Mouse (Mus musculus): Measurements from ENCODE around the gene Reep1. TPM values are rescaled to one million over a fixed set of nuclear protein-coding genes. Genes with fewer than 3 reads are reported as not detected.

Reep1 gene
- total and polyA plus RNA-seq, 2 experiments from 2014 or later, result 243 to 402 TPM

- H3K9me3 ChIP-seq (ENCODE audit: low read length), result no peaks in the 10 kb centered on the region
- H3K4me1 ChIP-seq (ENCODE audit: insufficient read depth), result no peaks in the 10 kb centered on the region
- H3K27ac ChIP-seq (ENCODE audit: low read depth, low read length), result no peak overlapping the region
- DNase-seq (no peak), ATAC-seq (no peak)
- no peak overlapping the region for H3K4me2 ChIP-seq (ENCODE audit: low read depth)
- H3K4me3 ChIP-seq (ENCODE audit: low read depth, low read length), result no peak overlapping the region
- no peak overlapping the region for H3K9ac ChIP-seq
- TF ChIP-seq CTCF (IDR thresholded peaks at IDR 0.05; ENCODE audit: low read depth), result no peak
- WGBS, result 80% methylated on average over 4 of the region's 4 CpGs
- H3K36me3 ChIP-seq (ENCODE audit: insufficient read depth), result peaks cover 31% of the 10 kb centered on the region
- no peaks in the 10 kb centered on the region for H3K27me3 ChIP-seq (ENCODE audit: insufficient read depth, low read length)
Observed at GRCm38 (mm10) chr6:71758780-71759179, 51.4 kb downstream of the Reep1 start.

GRCm38 (mm10) chr6:71760073-71760472 is 52.7 kb downstream of the Reep1 start:
- WGBS, result 90% methylated on average over 6 of the region's 6 CpGs
- H3K9ac ChIP-seq, result no peak overlapping the region
- no peaks in the 10 kb centered on the region for H3K9me3 ChIP-seq (ENCODE audit: low read length)
- H3K36me3 ChIP-seq (ENCODE audit: insufficient read depth), result peaks cover 35% of the 10 kb centered on the region
- no peak overlapping the region for H3K4me2 ChIP-seq (ENCODE audit: low read depth)
- no peaks in the 10 kb centered on the region for H3K4me1 ChIP-seq (ENCODE audit: insufficient read depth)
- H3K27ac ChIP-seq (ENCODE audit: low read depth, low read length), result no peak overlapping the region
- H3K27me3 ChIP-seq (ENCODE audit: insufficient read depth, low read length), result no peaks in the 10 kb centered on the region
- TF ChIP-seq CTCF (IDR thresholded peaks at IDR 0.05; ENCODE audit: low read depth), result no peak
- DNase-seq, result no peak
- ATAC-seq, result no peak
- H3K4me3 ChIP-seq (ENCODE audit: low read depth, low read length), result no peak overlapping the region

DNA sequence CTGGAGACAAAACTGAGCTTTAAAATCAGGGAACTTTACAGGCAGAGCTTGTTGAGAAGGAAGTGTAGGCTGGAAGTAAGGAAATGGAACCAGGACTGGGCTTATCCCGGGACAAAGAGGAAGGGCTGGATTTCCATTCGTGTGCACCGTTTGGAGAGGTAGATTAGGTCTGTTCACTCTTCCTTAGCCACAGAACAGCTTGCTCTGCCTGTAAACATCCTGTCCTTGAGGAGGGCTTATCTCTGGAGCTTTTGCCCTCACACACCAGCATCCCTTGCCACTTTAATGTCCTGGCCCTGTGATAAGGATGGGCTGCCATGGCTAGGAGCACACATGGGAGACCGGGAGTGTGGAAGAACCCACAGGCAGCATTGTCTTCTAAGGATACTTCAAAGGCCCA is 60.4 kb downstream of the Reep1 start:
- DNase-seq (no peak), ATAC-seq (no peak)
- H3K9ac ChIP-seq, result no peak overlapping the region
- H3K4me3 ChIP-seq (ENCODE audit: low read depth, low read length), result no peak overlapping the region
- no peaks in the 10 kb centered on the region for H3K27me3 ChIP-seq (ENCODE audit: insufficient read depth, low read length)
- H3K27ac ChIP-seq (ENCODE audit: low read depth, low read length), result no peak overlapping the region
- peaks cover 31% of the 10 kb centered on the region for H3K36me3 ChIP-seq (ENCODE audit: insufficient read depth)
- WGBS, result 84% methylated on average over 4 of the region's 4 CpGs
- no peak for TF ChIP-seq CTCF (IDR thresholded peaks at IDR 0.05; ENCODE audit: low read depth)
- no peak overlapping the region for H3K4me2 ChIP-seq (ENCODE audit: low read depth)
- no peaks in the 10 kb centered on the region for H3K9me3 ChIP-seq (ENCODE audit: low read length)
- peaks cover 5% of the 10 kb centered on the region; the same call in 1 of the 2 replicates for H3K4me1 ChIP-seq (ENCODE audit: insufficient read depth)

- no peak for DNase-seq
- H3K4me2 ChIP-seq (ENCODE audit: low read depth), result no peak overlapping the region
- peak; percentile 31; the same call in 1 of the 2 replicates for TF ChIP-seq CTCF (IDR thresholded peaks at IDR 0.05; ENCODE audit: low read depth)
Observed at GRCm38 (mm10) chr6:71769901-71770690, 62.7 kb downstream of the Reep1 start.

DNA sequence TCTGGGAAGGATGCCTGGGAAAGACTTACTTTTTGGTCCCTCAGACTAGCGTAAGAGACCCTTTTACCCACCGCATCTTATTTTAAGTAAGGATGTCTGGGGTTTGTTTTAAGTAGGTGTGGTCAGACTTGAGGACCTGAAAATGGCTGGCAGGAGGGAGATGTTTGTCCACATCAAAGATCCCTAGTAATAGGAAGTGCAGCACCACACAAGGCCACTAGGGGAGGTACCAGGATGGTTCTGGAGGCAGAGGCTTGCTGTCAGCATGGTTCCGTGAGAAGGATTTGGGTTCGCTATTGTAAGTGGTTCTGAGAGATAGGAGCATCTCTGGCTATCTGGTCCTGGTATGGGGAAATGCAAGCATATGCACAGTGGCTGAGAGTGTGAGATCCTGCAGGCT is 63.5 kb downstream of the Reep1 start:
- no peak overlapping the region for H3K9ac ChIP-seq
- H3K4me1 ChIP-seq (ENCODE audit: insufficient read depth), result peaks cover 5% of the 10 kb centered on the region; the same call in 1 of the 2 replicates
- DNase-seq (no peak), ATAC-seq (no peak)
- no peaks in the 10 kb centered on the region for H3K9me3 ChIP-seq (ENCODE audit: low read length)
- no peak overlapping the region for H3K4me3 ChIP-seq (ENCODE audit: low read depth, low read length)
- no peak overlapping the region for H3K27ac ChIP-seq (ENCODE audit: low read depth, low read length)
- no peaks in the 10 kb centered on the region for H3K27me3 ChIP-seq (ENCODE audit: insufficient read depth, low read length)
- 94% methylated on average over 4 of the region's 4 CpGs for WGBS
- H3K36me3 ChIP-seq (ENCODE audit: insufficient read depth), result peaks cover 37% of the 10 kb centered on the region
- TF ChIP-seq CTCF (IDR thresholded peaks at IDR 0.05; ENCODE audit: low read depth), result 0 out of 2 replicates have a peak, but pooled peaks have one; percentile 19
- no peak overlapping the region for H3K4me2 ChIP-seq (ENCODE audit: low read depth)

More at GRCm38 (mm10) chr6:71769901-71770690, 62.7 kb downstream of the Reep1 start:
- no peaks in the 10 kb centered on the region for H3K9me3 ChIP-seq (ENCODE audit: low read length)
- WGBS, result 71% methylated on average over 12 of the region's 12 CpGs
- no peak overlapping the region for H3K9ac ChIP-seq
- peaks cover 5% of the 10 kb centered on the region; the same call in 1 of the 2 replicates for H3K4me1 ChIP-seq (ENCODE audit: insufficient read depth)
- no peak overlapping the region for H3K27ac ChIP-seq (ENCODE audit: low read depth, low read length)
- no peaks in the 10 kb centered on the region for H3K27me3 ChIP-seq (ENCODE audit: insufficient read depth, low read length)
- peak; percentile 28; the same call in 1 of the 2 replicates for ATAC-seq
- peaks cover 34% of the 10 kb centered on the region for H3K36me3 ChIP-seq (ENCODE audit: insufficient read depth)
- H3K4me3 ChIP-seq (ENCODE audit: low read depth, low read length), result no peak overlapping the region

DNA sequence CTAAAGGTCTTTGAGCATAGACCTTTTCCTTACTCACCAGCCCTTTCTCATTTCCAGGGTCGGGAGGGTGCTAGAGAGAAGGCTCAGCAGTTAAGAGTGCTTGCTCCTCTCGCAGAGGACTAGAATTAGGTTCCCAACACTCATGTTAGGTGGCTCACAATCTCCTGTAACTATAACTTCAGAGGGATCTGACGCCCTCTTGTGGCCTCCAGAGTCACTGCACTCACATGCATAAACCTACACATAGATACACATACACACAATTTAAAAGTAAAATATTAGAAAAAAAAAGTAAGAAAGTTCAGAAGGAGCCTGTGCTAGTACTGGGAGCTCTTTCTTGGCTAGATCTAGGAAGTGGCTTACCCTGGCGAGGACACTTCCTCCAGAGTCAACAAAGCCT is 63.9 kb downstream of the Reep1 start:
- H3K4me2 ChIP-seq (ENCODE audit: low read depth), result no peak overlapping the region
- no peaks in the 10 kb centered on the region for H3K27me3 ChIP-seq (ENCODE audit: insufficient read depth, low read length)
- no peak overlapping the region for H3K27ac ChIP-seq (ENCODE audit: low read depth, low read length)
- DNase-seq, result no peak
- H3K4me1 ChIP-seq (ENCODE audit: insufficient read depth), result peaks cover 5% of the 10 kb centered on the region; the same call in 1 of the 2 replicates
- no peak overlapping the region for H3K4me3 ChIP-seq (ENCODE audit: low read depth, low read length)
- WGBS, result 97% methylated on average over 4 of the region's 4 CpGs
- peak; percentile 10; the same call in 1 of the 2 replicates for TF ChIP-seq CTCF (IDR thresholded peaks at IDR 0.05; ENCODE audit: low read depth)
- no peak overlapping the region for H3K9ac ChIP-seq
- H3K9me3 ChIP-seq (ENCODE audit: low read length), result no peaks in the 10 kb centered on the region
- no peak for ATAC-seq
- peaks cover 37% of the 10 kb centered on the region for H3K36me3 ChIP-seq (ENCODE audit: insufficient read depth)

GRCm38 (mm10) chr6:71772156-71772555 is 64.8 kb downstream of the Reep1 start:
- ATAC-seq (peak; percentile 79), DNase-seq (peak; percentile 64)
- H3K4me3 ChIP-seq (ENCODE audit: low read depth, low read length), result no peak overlapping the region
- H3K4me1 ChIP-seq (ENCODE audit: insufficient read depth), result peaks cover 5% of the 10 kb centered on the region; the same call in 1 of the 2 replicates
- H3K9me3 ChIP-seq (ENCODE audit: low read length), result no peaks in the 10 kb centered on the region
- H3K9ac ChIP-seq, result peak overlapping the region; percentile 25; the same call in 1 of the 2 replicates
- no peak for TF ChIP-seq CTCF (IDR thresholded peaks at IDR 0.05; ENCODE audit: low read depth)
- peak overlapping the region; percentile 70 for H3K27ac ChIP-seq (ENCODE audit: low read depth, low read length)
- 55% methylated on average over 6 of the region's 6 CpGs for WGBS
- H3K36me3 ChIP-seq (ENCODE audit: insufficient read depth), result peaks cover 33% of the 10 kb centered on the region
- no peak overlapping the region for H3K4me2 ChIP-seq (ENCODE audit: low read depth)
- H3K27me3 ChIP-seq (ENCODE audit: insufficient read depth, low read length), result no peaks in the 10 kb centered on the region

All from forebrain, postnatal 0 days (tissue).